Mouse (Mus musculus): ENCODE measurements around the gene Gng8. TPM values are rescaled to one million over a fixed set of nuclear protein-coding genes. Genes with fewer than 3 reads are reported as not detected.
A peak's percentile ranks its signal among the peaks of the same experiment; 100 is the strongest.

Gene Gng8
- polyA plus RNA-seq, 1 experiment, result 3.8 TPM

GRCm38 (mm10) chr7:16913806-16914452, 22.3 kb downstream of the Gng8 start:
- no peak overlapping the region for H3ac ChIP-seq (ENCODE audit: control insufficient read depth, insufficient read length)
- no peak overlapping the region for H3K4me3 ChIP-seq
- H3K79me2 ChIP-seq (ENCODE audit: control insufficient read depth, insufficient read depth), result peaks cover 4% of the 10 kb centered on the region
- no peaks in the 10 kb centered on the region for H3K27me3 ChIP-seq (ENCODE audit: control insufficient read depth, insufficient read depth, insufficient read length)
- peaks cover 3% of the 10 kb centered on the region for H3K36me3 ChIP-seq (ENCODE audit: control insufficient read depth, insufficient read depth)
- H3K4me2 ChIP-seq (ENCODE audit: low read depth), result peak overlapping the region; percentile 44
- peak; percentile 22 for TF ChIP-seq POLR2A (IDR thresholded peaks at IDR 0.05; ENCODE audit: insufficient read length, low read depth)
- no peak for TF ChIP-seq MYOG (IDR thresholded peaks at IDR 0.05; ENCODE audit: control insufficient read depth in 1 of 3, insufficient read depth in 1 of 3, insufficient read length in 2 of 3, low read depth in 2 of 3)
- TF ChIP-seq USF1 (IDR thresholded peaks at IDR 0.05; ENCODE audit: low read depth), result no peak

- Histone ChIP-seq H3K36me3 (ENCODE audit: control insufficient read depth, insufficient read depth) (peaks cover 3% of the 10 kb centered on the region), H3ac (ENCODE audit: control insufficient read depth, insufficient read length) (no peak overlapping the region), H3K4me2 (ENCODE audit: low read depth) (no peak overlapping the region), H3K27me3 (ENCODE audit: control insufficient read depth, insufficient read depth, insufficient read length) (no peaks in the 10 kb centered on the region), H3K79me2 (ENCODE audit: control insufficient read depth, insufficient read depth) (peaks cover under 1% of the 10 kb centered on the region), H3K4me3 (no peak overlapping the region)
- TF ChIP-seq POLR2AphosphoS2 (IDR thresholded peaks at IDR 0.05; ENCODE audit: insufficient read length, low read depth) (peak; percentile 51), TCF12 (IDR thresholded peaks at IDR 0.05; ENCODE audit: insufficient read depth, poor library complexity, severe bottlenecking) (no peak)
Measured at GRCm38 (mm10) chr7:16914453-16915343, 23.1 kb downstream of the Gng8 start.

GRCm38 (mm10) chr7:16915461-16916340, 24.1 kb downstream of the Gng8 start:
- peaks cover 10% of the 10 kb centered on the region for H3K79me2 ChIP-seq (ENCODE audit: control insufficient read depth, insufficient read depth)
- no peak overlapping the region for H3K4me3 ChIP-seq
- no peak overlapping the region for H3K4me2 ChIP-seq (ENCODE audit: low read depth)
- TF ChIP-seq POLR2AphosphoS2 (IDR thresholded peaks at IDR 0.05; ENCODE audit: insufficient read length, low read depth), result peak; percentile 40
- no peak for TF ChIP-seq TCF3 (IDR thresholded peaks at IDR 0.05; ENCODE audit: insufficient read length, low read depth)
- TF ChIP-seq MAX (IDR thresholded peaks at IDR 0.05; ENCODE audit: low read depth), result no peak
- TF ChIP-seq USF1 (IDR thresholded peaks at IDR 0.05; ENCODE audit: low read depth), result no peak
- no peak overlapping the region for H3ac ChIP-seq (ENCODE audit: control insufficient read depth, insufficient read length)
- H3K27me3 ChIP-seq (ENCODE audit: control insufficient read depth, insufficient read depth, insufficient read length), result no peaks in the 10 kb centered on the region
- peaks cover 3% of the 10 kb centered on the region for H3K36me3 ChIP-seq (ENCODE audit: control insufficient read depth, insufficient read depth)

- Histone ChIP-seq H3K27me3 (ENCODE audit: control insufficient read depth, insufficient read depth, insufficient read length) (no peaks in the 10 kb centered on the region), H3K4me2 (ENCODE audit: low read depth) (no peak overlapping the region), H3K36me3 (ENCODE audit: control insufficient read depth, insufficient read depth) (peaks cover 3% of the 10 kb centered on the region), H3K4me3 (no peak overlapping the region), H3ac (ENCODE audit: control insufficient read depth, insufficient read length) (no peak overlapping the region), H3K79me2 (ENCODE audit: control insufficient read depth, insufficient read depth) (peaks cover 19% of the 10 kb centered on the region)
- TF ChIP-seq MAX (IDR thresholded peaks at IDR 0.05; ENCODE audit: low read depth) (no peak), USF1 (IDR thresholded peaks at IDR 0.05; ENCODE audit: low read depth) (no peak), POLR2AphosphoS2 (IDR thresholded peaks at IDR 0.05; ENCODE audit: insufficient read length, low read depth) (no peak), TCF3 (IDR thresholded peaks at IDR 0.05; ENCODE audit: insufficient read length, low read depth) (no peak), CEBPB (IDR thresholded peaks at IDR 0.05; ENCODE audit: insufficient read depth, poor library complexity, severe bottlenecking) (no peak), MYOG (IDR thresholded peaks at IDR 0.05; ENCODE audit: control insufficient read depth in 1 of 3, insufficient read depth in 1 of 3, insufficient read length in 2 of 3, low read depth in 2 of 3) (no peak), E2F4 (IDR thresholded peaks at IDR 0.05; ENCODE audit: insufficient read depth) (no peak), SRF (IDR thresholded peaks at IDR 0.05; ENCODE audit: control insufficient read depth, insufficient read length, low read depth) (no peak), MYOD1 (IDR thresholded peaks at IDR 0.05; ENCODE audit: control insufficient read depth in 1 of 3, insufficient read length in 2 of 3, low read depth in 2 of 3) (no peak)
Measured at GRCm38 (mm10) chr7:16916342-16917265, 25.0 kb downstream of the Gng8 start.

- peaks cover 27% of the 10 kb centered on the region for H3K79me2 ChIP-seq (ENCODE audit: control insufficient read depth, insufficient read depth)
- H3K4me3 ChIP-seq, result no peak overlapping the region
- H3K36me3 ChIP-seq (ENCODE audit: control insufficient read depth, insufficient read depth), result peaks cover 3% of the 10 kb centered on the region
- no peak overlapping the region for H3ac ChIP-seq (ENCODE audit: control insufficient read depth, insufficient read length)
- no peak overlapping the region for H3K4me2 ChIP-seq (ENCODE audit: low read depth)
- TF ChIP-seq POLR2A (IDR thresholded peaks at IDR 0.05; ENCODE audit: insufficient read length, low read depth), result peak; percentile 1
- TF ChIP-seq TCF12 (IDR thresholded peaks at IDR 0.05; ENCODE audit: insufficient read depth, poor library complexity, severe bottlenecking), result no peak
- no peaks in the 10 kb centered on the region for H3K27me3 ChIP-seq (ENCODE audit: control insufficient read depth, insufficient read depth, insufficient read length)
Measured at GRCm38 (mm10) chr7:16917447-16917846, 25.9 kb downstream of the Gng8 start.
